Mouse (Mus musculus): ENCODE data around the gene Tnr.

The Tnr gene

GRCm38 (mm10) chr1:159792546-159792945 lies 269.0 kb downstream of the Tnr start:
- no peak for DNase-seq (ENCODE audit: low read depth, low spot score)

GRCm38 (mm10) chr1:159796021-159796420 lies 272.5 kb downstream of the Tnr start:
- no peak for DNase-seq (ENCODE audit: low read depth, low spot score)

DNA sequence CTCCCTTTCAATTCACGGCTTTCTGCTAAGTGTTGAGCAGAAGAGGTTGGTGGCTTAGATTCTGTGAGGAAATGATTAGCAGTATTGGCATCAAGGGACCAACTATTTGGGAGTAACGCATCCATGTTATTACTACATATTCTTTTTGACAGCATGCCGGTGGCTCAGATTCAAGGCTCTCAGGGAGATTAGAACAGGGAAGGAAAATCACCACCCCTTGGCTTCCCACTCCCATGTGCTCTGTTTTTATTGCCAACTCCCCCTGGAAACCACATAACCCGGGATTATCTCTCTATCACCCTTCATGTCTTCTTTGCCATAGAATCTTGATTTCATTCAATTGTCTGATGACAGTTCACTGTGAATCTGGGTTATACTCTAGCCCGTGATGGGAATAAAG lies 276.8 kb downstream of the Tnr start:
- DNase-seq (ENCODE audit: low read depth, low spot score) = no peak

DNA sequence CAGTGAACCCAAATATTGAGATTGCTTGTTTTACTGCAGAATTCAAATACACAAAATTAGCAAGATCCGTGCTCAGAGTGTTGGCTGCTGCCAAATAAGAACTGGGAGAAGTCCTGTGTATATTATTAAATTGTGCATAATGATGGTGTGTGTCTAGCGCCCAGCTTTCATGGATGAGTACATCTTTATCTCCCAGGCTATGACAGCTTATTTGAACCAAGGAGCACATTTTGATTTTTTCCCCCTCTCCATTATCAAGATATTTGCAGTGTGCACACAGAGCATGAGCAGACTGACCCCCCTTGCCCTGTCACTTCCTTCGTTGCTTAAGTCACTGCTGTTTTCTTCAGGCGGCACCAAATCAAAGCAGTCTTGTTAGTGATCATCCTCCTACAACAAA lies 278.2 kb downstream of the Tnr start:
- no peak for DNase-seq (ENCODE audit: low read depth, low spot score)

DNA sequence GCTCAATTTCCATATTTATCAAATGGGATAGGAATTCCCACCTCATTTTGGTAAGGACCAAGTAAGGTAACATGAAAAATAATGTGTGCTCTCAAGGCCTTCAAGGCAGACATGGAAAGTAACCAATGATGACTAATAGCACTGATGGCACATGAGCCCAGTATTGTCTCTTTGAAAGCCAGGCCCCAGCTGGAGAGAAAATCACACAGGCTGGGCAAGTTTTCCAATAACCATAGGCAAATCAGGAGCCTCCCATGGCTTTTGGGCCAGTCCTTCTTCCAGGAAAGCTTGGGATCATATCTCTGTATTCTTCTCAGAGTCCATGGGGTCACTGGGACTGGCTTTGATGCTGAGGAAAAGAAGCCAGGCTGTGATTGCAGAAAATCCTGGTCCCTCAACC lies 280.1 kb downstream of the Tnr start:
- DNase-seq (ENCODE audit: low read depth, low spot score) = no peak

DNA sequence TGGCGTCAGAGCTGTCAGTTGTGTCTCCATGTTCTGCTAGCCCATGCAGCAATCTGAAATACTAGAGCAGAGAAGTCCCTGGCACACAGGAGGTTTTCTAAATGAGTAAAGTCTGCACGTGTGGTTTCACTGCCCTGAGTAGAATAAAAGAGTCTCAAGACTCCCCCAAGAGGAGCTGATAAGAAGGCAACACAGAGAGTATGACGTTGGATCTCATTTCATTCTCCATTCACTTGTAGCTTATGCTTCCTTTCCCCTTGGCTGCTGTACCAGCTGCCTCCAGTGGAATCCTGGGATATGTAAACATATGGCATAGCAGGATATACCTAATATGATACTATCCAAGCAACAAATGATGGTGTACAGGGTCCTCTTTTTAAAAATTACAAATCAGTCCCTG lies 285.9 kb downstream of the Tnr start:
- no peak for DNase-seq (ENCODE audit: low read depth, low spot score)

DNA sequence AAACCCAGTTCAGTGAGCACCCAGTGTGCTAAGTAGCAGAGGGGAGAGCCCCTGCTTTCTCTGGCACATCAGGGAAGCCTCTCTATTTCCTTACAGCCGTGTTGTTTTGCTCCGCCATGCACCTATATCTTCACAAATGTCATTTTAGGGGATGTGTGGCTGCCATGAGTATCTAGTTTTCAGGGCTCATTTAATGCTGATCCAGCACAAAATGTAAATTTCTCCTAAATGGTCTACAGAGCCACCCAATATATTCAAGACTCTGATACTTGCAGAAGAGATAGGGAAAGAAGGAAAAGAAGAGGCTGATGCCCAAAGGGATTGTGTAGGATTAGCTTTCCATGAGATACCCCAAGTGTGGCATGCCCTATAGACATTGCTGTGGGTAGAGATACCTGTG lies 288.2 kb downstream of the Tnr start:
- DNase-seq (ENCODE audit: low read depth, low spot score) = no peak

- DNase-seq (ENCODE audit: low read depth, low spot score) = no peak
Observed at GRCm38 (mm10) chr1:159812820-159813411, 289.3 kb downstream of the Tnr start.

- DNase-seq (ENCODE audit: low read depth, low spot score) = no peak
Observed at GRCm38 (mm10) chr1:159814348-159814747, 290.8 kb downstream of the Tnr start.

- DNase-seq (ENCODE audit: low read depth, low spot score) = no peak
Observed at GRCm38 (mm10) chr1:159816614-159817371, 293.2 kb downstream of the Tnr start.

DNA sequence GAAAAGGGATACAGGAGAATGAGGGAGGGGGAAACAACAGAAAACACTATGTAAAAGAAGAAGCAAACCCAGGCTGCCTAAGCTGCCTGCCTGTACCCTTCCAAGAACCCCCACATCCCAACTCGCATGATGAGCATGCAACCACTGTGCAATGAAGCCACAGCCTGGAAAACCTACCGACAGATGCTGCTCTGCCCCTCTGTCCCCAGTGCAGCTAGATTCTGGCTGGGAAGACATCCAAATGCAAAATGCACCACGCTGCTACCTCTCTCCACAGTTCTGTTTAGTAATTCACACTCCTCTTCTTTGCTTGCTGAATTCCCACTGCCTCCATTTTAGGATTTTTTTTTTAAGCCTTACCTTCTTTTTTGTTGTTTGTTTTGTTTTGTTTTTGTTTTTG lies 295.9 kb downstream of the Tnr start:
- no peak for DNase-seq (ENCODE audit: low read depth, low spot score)

- peak; percentile 70 for DNase-seq (ENCODE audit: low read depth, low spot score)
Observed at GRCm38 (mm10) chr1:159822416-159822815, 298.8 kb downstream of the Tnr start.

DNA sequence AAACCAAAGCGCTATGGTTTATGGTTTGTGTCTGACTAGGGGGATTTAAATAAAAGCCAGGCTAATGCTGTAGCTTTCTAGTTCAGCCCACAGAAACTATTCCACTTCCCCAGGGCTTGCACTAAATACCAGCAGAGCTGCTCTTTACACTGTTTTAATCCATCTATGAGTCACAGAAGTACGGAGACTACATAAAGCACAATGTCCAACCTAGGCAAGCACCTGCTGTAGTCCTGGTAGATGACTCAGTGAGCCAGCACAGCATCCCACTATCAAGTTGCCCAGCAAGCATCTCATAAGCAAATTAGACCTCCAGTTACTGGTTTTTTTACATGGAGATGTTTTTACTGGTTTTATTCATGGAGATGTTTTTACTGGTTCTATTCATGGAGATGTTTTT lies 305.0 kb downstream of the Tnr start:
- no peak for DNase-seq (ENCODE audit: low read depth, low spot score)

DNA sequence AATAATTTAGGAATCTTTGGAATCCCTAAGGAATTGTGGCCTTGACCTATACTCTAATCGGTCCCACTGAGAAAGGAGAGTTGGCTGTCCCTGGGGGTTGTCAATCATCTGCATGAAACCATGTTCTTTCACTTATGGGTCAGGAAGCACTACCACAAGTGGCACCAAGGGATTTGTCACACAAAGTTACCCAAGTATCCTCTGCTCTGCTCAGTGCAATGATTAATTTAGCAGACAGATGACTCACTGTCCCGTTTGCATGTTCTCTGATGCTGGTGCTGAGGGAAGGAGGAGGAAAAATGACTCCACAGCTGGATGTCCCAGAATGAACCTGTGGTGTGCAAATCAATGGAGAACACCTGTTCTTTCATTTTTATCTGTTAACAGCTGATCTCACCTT lies 309.6 kb downstream of the Tnr start:
- no peak for DNase-seq (ENCODE audit: low read depth, low spot score)

DNA sequence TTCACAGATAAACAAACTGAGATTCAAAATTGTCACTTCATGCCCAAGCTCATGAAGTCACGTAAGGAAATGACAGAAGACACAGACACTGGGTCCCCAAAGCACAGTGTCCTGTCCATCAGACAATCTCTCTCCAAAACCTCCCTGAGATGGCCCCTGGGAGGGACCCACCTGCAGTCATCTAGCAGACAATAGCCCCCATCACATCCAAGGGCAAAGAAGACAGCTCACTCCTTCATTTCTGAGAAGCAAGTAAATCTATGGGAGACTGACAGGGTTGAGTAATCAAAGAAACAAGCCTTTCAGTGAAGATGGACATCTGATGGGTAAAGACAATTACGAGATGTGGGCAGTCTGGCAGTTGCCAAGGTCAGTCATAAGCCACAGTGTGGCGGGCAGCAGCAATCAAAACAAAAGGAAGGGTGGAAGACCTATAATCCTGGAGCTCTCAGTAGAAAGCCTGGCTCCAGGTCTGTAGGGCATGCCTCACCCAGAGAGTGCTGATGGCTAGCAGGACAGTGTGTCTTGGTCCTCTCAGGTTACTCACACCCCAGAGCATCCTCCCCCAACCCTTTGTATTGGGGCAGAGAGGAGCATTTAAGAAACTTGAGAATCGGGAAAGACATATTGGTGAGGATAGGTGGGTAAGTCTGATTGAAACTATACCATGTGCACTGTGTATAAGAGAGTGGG lies 310.2 kb downstream of the Tnr start:
- DNase-seq (ENCODE audit: low read depth, low spot score) = no peak

GRCm38 (mm10) chr1:159835126-159835525 lies 311.6 kb downstream of the Tnr start:
- DNase-seq (ENCODE audit: low read depth, low spot score) = no peak

GRCm38 (mm10) chr1:159840337-159840736 lies 316.8 kb downstream of the Tnr start:
- no peak for DNase-seq (ENCODE audit: low read depth, low spot score)

GRCm38 (mm10) chr1:159842876-159843275 lies 319.3 kb downstream of the Tnr start:
- no peak for DNase-seq (ENCODE audit: low read depth, low spot score)

DNA sequence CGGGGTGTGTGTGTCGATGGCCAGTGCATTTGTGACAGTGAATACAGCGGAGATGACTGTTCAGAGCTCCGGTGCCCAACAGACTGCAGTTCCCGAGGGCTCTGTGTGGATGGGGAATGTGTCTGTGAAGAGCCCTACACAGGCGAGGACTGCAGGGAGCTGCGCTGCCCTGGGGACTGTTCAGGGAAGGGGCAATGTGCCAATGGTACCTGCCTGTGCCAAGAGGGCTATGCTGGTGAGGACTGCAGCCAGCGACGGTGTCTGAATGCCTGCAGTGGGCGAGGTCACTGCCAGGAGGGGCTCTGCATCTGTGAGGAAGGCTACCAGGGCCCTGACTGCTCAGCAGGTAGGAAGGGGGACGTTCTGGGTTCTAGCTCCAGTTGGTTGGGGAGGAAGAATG lies 328.5 kb downstream of the Tnr start:
- DNase-seq (ENCODE audit: low read depth, low spot score) = no peak

DNA sequence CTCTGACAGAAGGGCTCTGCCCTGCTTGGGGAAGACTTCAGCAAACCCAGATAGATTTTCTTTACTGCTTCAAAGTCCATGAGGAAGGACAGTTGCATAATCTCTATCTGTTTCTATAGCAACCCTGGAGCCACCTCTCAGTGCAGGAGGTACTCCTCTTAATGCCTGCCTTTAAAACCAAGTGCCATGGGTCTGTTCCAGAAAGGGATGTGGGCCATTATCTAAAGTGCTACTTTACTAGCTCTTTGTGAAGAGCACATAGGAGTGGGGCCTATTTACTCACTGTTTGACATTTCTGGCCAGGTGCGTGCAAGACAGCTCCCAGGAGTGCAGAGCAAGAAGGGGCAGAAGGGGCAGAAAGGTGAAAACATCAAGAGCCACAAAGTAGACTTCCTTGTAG lies 330.7 kb downstream of the Tnr start:
- no peak for DNase-seq (ENCODE audit: low read depth, low spot score)

DNA sequence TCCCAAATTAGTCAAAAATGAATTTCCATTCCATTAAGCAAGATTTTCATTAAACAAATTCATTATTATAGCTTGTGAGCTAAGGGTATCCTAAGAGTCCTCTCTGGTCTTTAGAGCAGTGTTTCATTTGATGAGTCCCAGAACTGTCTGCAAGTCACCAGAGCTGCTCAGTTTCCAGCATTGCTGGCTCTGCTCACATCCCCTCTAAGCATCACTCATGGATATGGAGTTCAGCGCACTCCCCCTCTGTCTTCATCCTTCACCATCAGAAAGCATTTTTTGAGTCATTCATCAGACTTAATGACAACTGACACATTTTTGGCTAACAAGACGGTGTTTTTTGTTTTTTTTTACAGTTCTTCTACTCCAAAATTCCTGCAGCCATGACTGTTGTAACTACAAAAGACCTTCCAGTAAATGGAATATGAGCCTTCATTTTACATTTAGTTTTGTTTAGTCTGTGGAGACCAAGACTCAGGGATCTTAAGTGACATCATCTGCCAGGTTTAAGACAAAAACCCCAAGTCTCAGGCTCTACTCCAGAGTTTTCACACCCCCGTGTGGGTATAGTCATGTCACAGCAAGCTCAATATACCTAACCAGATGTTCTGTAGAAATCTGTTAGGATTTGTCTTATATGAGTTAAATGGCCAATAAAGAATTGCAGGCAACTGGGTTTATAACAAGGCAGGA lies 338.4 kb downstream of the Tnr start:
- no peak for DNase-seq (ENCODE audit: low read depth, low spot score)

GRCm38 (mm10) chr1:159865696-159866095 lies 342.1 kb downstream of the Tnr start:
- no peak for DNase-seq (ENCODE audit: low read depth, low spot score)

Measured in brain, embryonic 18.5 days (tissue).